10 mouse cellular contexts compared by ENCODE assay signal in genomic region chr5:74388849-74389248, GRCm38 (mm10).
DNase-seq lines count a peak whose midpoint lies in the region; ATAC-seq and TF ChIP-seq lines count a peak whose summit lies in the region.
"Had no signal": no experiment of that assay in that cellular context is flagged by ENCODE, and none has a peak within 500 bp of the region (broad histone marks: within the 10 kb centered on the region; RNA-seq: fewer than 3 reads in every experiment).

No protein-coding gene starts in this region.

- 89% methylated on average over 2 of the region's 2 CpGs for WGBS in liver, adult 2 months
- WGBS in liver, postnatal 0 days (ENCODE audit: insufficient replicate concordance): 66% methylated on average over 2 of the region's 2 CpGs
- 58% methylated on average over 2 of the region's 2 CpGs for WGBS in heart, postnatal 0 days

- no peak overlapping the region for H3K9ac ChIP-seq in liver, adult 2 months (ENCODE audit: low read depth, low read length)
- H3K9ac ChIP-seq in liver, postnatal 0 days (replicated peaks): no peak overlapping the region
- no peak overlapping the region for H3K9ac ChIP-seq in heart, postnatal 0 days (replicated peaks; ENCODE audit: low read depth, low read length)
- H3K9ac ChIP-seq: intestine, embryonic 15.5 days; liver, embryonic 15.5 days had no signal

- no peaks in the 10 kb centered on the region for H3K79me2 ChIP-seq in liver, adult 2 months (ENCODE audit: control insufficient read depth, insufficient read depth, low read length)

- no peak for ATAC-seq in liver, postnatal 0 days
- ATAC-seq in heart, postnatal 0 days (ENCODE audit: insufficient read depth, low read depth): no peak
- ATAC-seq: intestine, embryonic 15.5 days had no signal

- DNase-seq in cerebellum, postnatal 36 days: peak; percentile 8 to 9
- no peak for DNase-seq in cerebellum, adult 8-10 months
- peak; percentile 21 for DNase-seq in liver, adult 2 months (ENCODE audit: extremely low read depth, low read depth, low spot score)
- no peak for DNase-seq in liver, postnatal 0 days
- DNase-seq in brain, adult 2 months (ENCODE audit: low read depth, low spot score): peak; percentile 12
- no peak for DNase-seq in heart, postnatal 0 days (ENCODE audit: low spot score)
- no peak for DNase-seq in urinary bladder, postnatal 10 days (ENCODE audit: low spot score)
- DNase-seq in left cerebral cortex, adult 9 months (ENCODE audit: low spot score in 2 of 2): no peak

- peaks cover 3% of the 10 kb centered on the region; the same call in 1 of the 2 replicates for H3K4me1 ChIP-seq in liver, adult 2 months (ENCODE audit: control insufficient read depth, insufficient read depth, low read length)
- no peaks in the 10 kb centered on the region for H3K4me1 ChIP-seq in liver, postnatal 0 days (ENCODE audit: insufficient read depth)
- H3K4me1 ChIP-seq in heart, postnatal 0 days (ENCODE audit: control insufficient read depth, insufficient read depth): peaks cover 17% of the 10 kb centered on the region
- H3K4me1 ChIP-seq: liver, embryonic 15.5 days had no signal

- H3K4me3 ChIP-seq in liver, adult 2 months (ENCODE audit: insufficient read depth, low read depth, low read length): no peak overlapping the region
- H3K4me3 ChIP-seq in liver, postnatal 0 days (ENCODE audit: low read depth, low read length): no peak overlapping the region
- H3K4me3 ChIP-seq in heart, postnatal 0 days (ENCODE audit: low read depth, low read length): no peak overlapping the region
- H3K4me3 ChIP-seq: intestine, embryonic 15.5 days; liver, embryonic 15.5 days had no signal

- H3K27me3 ChIP-seq in liver, adult 2 months (ENCODE audit: control insufficient read depth, insufficient read depth, low read length): no peaks in the 10 kb centered on the region
- no peaks in the 10 kb centered on the region for H3K27me3 ChIP-seq in liver, postnatal 0 days (ENCODE audit: insufficient read depth, low read length)
- H3K27me3 ChIP-seq in heart, postnatal 0 days (ENCODE audit: control insufficient read depth, insufficient read depth, low read length): no peaks in the 10 kb centered on the region
- H3K27me3 ChIP-seq: intestine, embryonic 15.5 days; liver, embryonic 15.5 days had no signal

- no peaks in the 10 kb centered on the region for H3K9me3 ChIP-seq in liver, postnatal 0 days (ENCODE audit: low read length)
- H3K9me3 ChIP-seq in heart, postnatal 0 days (replicated peaks; ENCODE audit: control insufficient read depth, low read length): no peaks in the 10 kb centered on the region
- H3K9me3 ChIP-seq: intestine, embryonic 15.5 days; liver, embryonic 15.5 days had no signal

- no peaks in the 10 kb centered on the region for H3K36me3 ChIP-seq in liver, adult 2 months (ENCODE audit: control insufficient read depth, insufficient read depth, low read length)
- H3K36me3 ChIP-seq in liver, postnatal 0 days (replicated peaks; ENCODE audit: insufficient read depth, low read length): no peaks in the 10 kb centered on the region
- H3K36me3 ChIP-seq in heart, postnatal 0 days (replicated peaks; ENCODE audit: control insufficient read depth, insufficient read depth, low read length): no peaks in the 10 kb centered on the region
- H3K36me3 ChIP-seq: intestine, embryonic 15.5 days; liver, embryonic 15.5 days had no signal

- TF ChIP-seq CTCF in liver, adult 2 months (IDR thresholded peaks at IDR 0.05; ENCODE audit: low read depth, low read length): no peak
- TF ChIP-seq CTCF in liver, postnatal 0 days (IDR thresholded peaks at IDR 0.05; ENCODE audit: low read depth): no peak
- no peak for TF ChIP-seq CTCF in heart, postnatal 0 days (IDR thresholded peaks at IDR 0.05; ENCODE audit: low read depth)

- H3K27ac ChIP-seq in liver, adult 2 months (replicated peaks; ENCODE audit: insufficient read depth, low read depth, low read length): no peak overlapping the region
- H3K27ac ChIP-seq in liver, postnatal 0 days (ENCODE audit: low read depth): no peak overlapping the region
- H3K27ac ChIP-seq in heart, postnatal 0 days (ENCODE audit: low read depth): peak overlapping the region; percentile 47; the same call in 1 of the 2 replicates
- H3K27ac ChIP-seq: liver, embryonic 15.5 days had no signal

- TF ChIP-seq POLR2A in liver, adult 2 months (IDR thresholded peaks at IDR 0.05; ENCODE audit: extremely low read depth, insufficient read depth, low read length): no peak

- TF ChIP-seq EP300 in liver, postnatal 0 days (IDR thresholded peaks at IDR 0.05; ENCODE audit: low read depth): no peak
- no peak for TF ChIP-seq EP300 in heart, postnatal 0 days (IDR thresholded peaks at IDR 0.05; ENCODE audit: low read depth)

- no peak overlapping the region for H3K4me2 ChIP-seq in liver, postnatal 0 days (ENCODE audit: low read depth, low read length)
- H3K4me2 ChIP-seq in heart, postnatal 0 days (ENCODE audit: low read depth, low read length): no peak overlapping the region
- H3K4me2 ChIP-seq: liver, embryonic 15.5 days had no signal

Comparison
In these comparisons a context has a peak if more than half of its experiments do, and no peak if none do; other contexts are left out.
1. DNase-seq: peak in cerebellum, postnatal 36 days (2 of 2), liver, adult 2 months (single experiment) and brain, adult 2 months (single experiment); none in cerebellum, adult 8-10 months (single experiment), liver, postnatal 0 days (single experiment), heart, postnatal 0 days (single experiment), urinary bladder, postnatal 10 days (single experiment) and left cerebral cortex, adult 9 months (0 of 2).